Comparison of ENCODE assay signal across 8 mouse cellular contexts in genomic region chr5:142550706-142551652, GRCm38 (mm10). TPM values are rescaled to one million over a fixed set of nuclear protein-coding genes. Genes with fewer than 3 reads are reported as not detected.
DNase-seq lines count a peak whose midpoint lies in the region; ATAC-seq lines count a peak whose summit lies in the region.

Gene Radil (minus strand): TSS chr5:142551098.

- WGBS in heart, embryonic 10.5 days = 3% methylated on average over 76 of the region's 80 CpGs
- WGBS in kidney, embryonic 15.5 days = 2% methylated on average over 78 of the region's 80 CpGs
- WGBS in limb, embryonic 15.5 days = 3% methylated on average over 78 of the region's 80 CpGs

- peaks cover 32% of the 10 kb centered on the region for H3K27me3 ChIP-seq in erythroblast, embryonic 14.5 days (ENCODE audit: control insufficient read depth)
- H3K27me3 ChIP-seq in heart, embryonic 10.5 days (ENCODE audit: insufficient read depth, poor library complexity, severe bottlenecking) = no peaks in the 10 kb centered on the region
- H3K27me3 ChIP-seq in kidney, embryonic 15.5 days = peaks cover 14% of the 10 kb centered on the region
- peaks cover 9% of the 10 kb centered on the region; the same call in 1 of the 2 replicates for H3K27me3 ChIP-seq in limb, embryonic 15.5 days

- peak within 1 kb of the TSS; percentile 100 for H3K4me2 ChIP-seq in kidney, embryonic 15.5 days
- H3K4me2 ChIP-seq in limb, embryonic 15.5 days = peak within 1 kb of the TSS; percentile 100

- H3K9me3 ChIP-seq in erythroblast, embryonic 14.5 days (ENCODE audit: control insufficient read depth, low read length) = peaks cover 9% of the 10 kb centered on the region
- H3K9me3 ChIP-seq in heart, embryonic 10.5 days = no peaks in the 10 kb centered on the region
- no peaks in the 10 kb centered on the region for H3K9me3 ChIP-seq in kidney, embryonic 15.5 days (replicated peaks)
- no peaks in the 10 kb centered on the region for H3K9me3 ChIP-seq in limb, embryonic 15.5 days

- H3K9ac ChIP-seq in kidney, embryonic 15.5 days = peak within 1 kb of the TSS; percentile 51
- H3K9ac ChIP-seq in limb, embryonic 15.5 days = peak within 1 kb of the TSS; percentile 52

- H3K27ac ChIP-seq in heart, embryonic 10.5 days = peak within 1 kb of the TSS; percentile 89
- peak within 1 kb of the TSS; percentile 34 for H3K27ac ChIP-seq in kidney, embryonic 15.5 days
- H3K27ac ChIP-seq in limb, embryonic 15.5 days = peak within 1 kb of the TSS; percentile 74

- H3K36me3 ChIP-seq in erythroblast, embryonic 14.5 days (ENCODE audit: control insufficient read depth) = no peaks in the 10 kb centered on the region
- no peaks in the 10 kb centered on the region for H3K36me3 ChIP-seq in heart, embryonic 10.5 days
- H3K36me3 ChIP-seq in kidney, embryonic 15.5 days = no peaks in the 10 kb centered on the region
- no peaks in the 10 kb centered on the region for H3K36me3 ChIP-seq in limb, embryonic 15.5 days

- peak within 1 kb of the TSS; percentile 40 for H3K4me3 ChIP-seq in erythroblast, embryonic 14.5 days (replicated peaks)
- peak within 1 kb of the TSS; percentile 82 for H3K4me3 ChIP-seq in heart, embryonic 10.5 days
- H3K4me3 ChIP-seq in kidney, embryonic 15.5 days (replicated peaks) = peak within 1 kb of the TSS; percentile 63
- H3K4me3 ChIP-seq in limb, embryonic 15.5 days = peak within 1 kb of the TSS; percentile 68

- peaks cover 10% of the 10 kb centered on the region for H3K4me1 ChIP-seq in erythroblast, embryonic 14.5 days (ENCODE audit: control insufficient read depth)
- H3K4me1 ChIP-seq in heart, embryonic 10.5 days = peaks cover 42% of the 10 kb centered on the region
- H3K4me1 ChIP-seq in kidney, embryonic 15.5 days = peaks cover 25% of the 10 kb centered on the region
- peaks cover 20% of the 10 kb centered on the region for H3K4me1 ChIP-seq in limb, embryonic 15.5 days

- DNase-seq in B cell, adult 2 months = peak; percentile 87 to 90
- DNase-seq in brain, embryonic 18.5 days (ENCODE audit: low read depth, low spot score) = peak; percentile 92
- peak; percentile 98 for DNase-seq in heart, embryonic 10.5 days (ENCODE audit: low spot score)
- peak; percentile 53 to 58 for DNase-seq in monocyte, adult 2 months (ENCODE audit: low read depth in 1 of 2, low spot score in 2 of 2)
- peak; percentile 60 to 66 for DNase-seq in spleen, postnatal 36 days (ENCODE audit: low spot score in 2 of 2)

- peak; percentile 92 for ATAC-seq in kidney, embryonic 15.5 days (replicated peaks; ENCODE audit: low FRiP score)
- ATAC-seq in limb, embryonic 15.5 days (ENCODE audit: insufficient number of reproducible peaks, low FRiP score, low TSS enrichment, low read depth) = peak; percentile 92

RNA-seq across cellular contexts. Expression of gene Radil, which starts in this region (rescaled TPM):
- 0.01 and 0.04 TPM in 2 replicates for polyA plus RNA-seq in erythroblast, embryonic 14.5 days (2012)
- polyA plus RNA-seq in heart, embryonic 10.5 days (2016; fragmentation: Nextera tagmentation; extraction: Ambion mirVana) = 10.9 and 14.4 TPM in 2 replicates
- polyA plus RNA-seq in kidney, embryonic 15.5 days (2015; fragmentation: Nextera tagmentation; extraction: Ambion mirVana) = 1.8 and 2.5 TPM in 2 replicates
- 7.6 and 8.3 TPM in 2 replicates for polyA plus RNA-seq in limb, embryonic 15.5 days (2015; fragmentation: Nextera tagmentation; extraction: Ambion mirVana)

Comparison
In these comparisons a context has a peak if more than half of its experiments do, and no peak if none do; other contexts are left out.
1. Peak in every context shown above with its lines: DNase-seq, ATAC-seq, H3K4me3 ChIP-seq and H3K27ac ChIP-seq.
2. H3K27ac ChIP-seq: peak in every context shown above with its lines; median percentile 89 in heart, embryonic 10.5 days; 74 in limb, embryonic 15.5 days; 34 in kidney, embryonic 15.5 days.